Mouse (Mus musculus) spleen, adult 2 months (tissue): ENCODE measurements around the gene Ppp1r9b.

Experiments used
- CTCF ChIP-seq: fragments of 200-500 bp; IDR thresholded peaks from 2 replicates; pipeline ENCODE4 v1.5.1; 2011; ENCODE audit warnings: mild to moderate bottlenecking, inconsistent platforms; ENCODE audit not compliant: insufficient read depth, insufficient read length, insufficient replicate concordance; ENCODE audit errors: extremely low read depth
- POLR2A ChIP-seq: fragments of 200-500 bp; IDR thresholded peaks from 2 replicates; pipeline ENCODE4 v1.6.1; 2011; ENCODE audit warnings: low read depth, low read length, inconsistent platforms

DNA sequence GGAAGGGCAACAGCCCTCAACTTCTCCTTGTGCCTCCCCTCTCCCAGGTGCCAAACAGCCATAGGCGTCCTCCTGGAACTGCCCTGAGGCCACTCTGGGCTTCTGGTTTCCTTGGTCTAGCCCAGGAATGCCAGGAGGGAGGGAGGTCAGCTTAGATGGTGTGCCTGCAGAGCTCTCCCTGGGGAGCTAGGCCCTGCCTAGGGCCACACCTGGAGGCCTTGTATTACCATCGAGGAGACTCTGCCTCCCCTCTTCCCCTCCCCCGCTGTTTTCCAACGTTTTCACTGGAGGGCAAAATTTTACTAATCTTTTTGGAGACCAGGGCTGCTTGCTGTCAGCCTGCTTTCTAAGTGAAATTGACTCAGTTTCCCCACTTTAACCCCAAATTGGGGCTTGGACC is 15.2 kb downstream of the Ppp1r9b start:
- TF ChIP-seq POLR2A: no peak
- TF ChIP-seq CTCF: no peak
